Mouse (Mus musculus): ENCODE data around the gene Lilra5.

DNA sequence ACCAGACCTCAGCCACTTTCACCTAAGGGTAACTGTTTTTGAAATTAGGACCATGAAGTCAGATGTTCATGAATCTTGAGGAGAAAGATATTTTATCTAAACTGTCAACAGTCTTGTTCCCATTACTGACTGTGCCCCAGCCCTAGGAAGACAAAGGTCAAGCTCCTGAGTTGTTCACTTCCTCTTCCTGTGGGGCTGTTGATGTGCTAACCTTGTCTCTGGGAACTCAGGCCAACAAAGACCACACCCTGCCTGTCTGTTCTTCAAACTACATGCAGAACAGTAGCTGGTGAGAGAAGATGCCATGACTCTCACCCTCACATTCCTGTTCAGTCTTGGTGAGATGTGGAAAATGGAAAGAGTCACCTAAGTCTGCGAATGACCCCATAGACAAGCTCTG, 30.4 kb upstream of the Lilra5 start:
- TF ChIP-seq POLR2A (IDR thresholded peaks at IDR 0.05; ENCODE audit: borderline replicate concordance, low read depth, low read length) (no peak), CTCF (IDR thresholded peaks at IDR 0.05; ENCODE audit: low read depth, low read length) (no peak)
